Mouse (Mus musculus) embryonic facial prominence, embryonic 10.5 days (tissue): ENCODE measurements at regions not wholly inside any gene's neighbourhood (a gene's known extent, or its start where the extent isn't known, plus 50 kb on each side); places are given as distances from the start of the nearest gene placed in this dataset.
"Not testable (repeated sequence)": the region's sequence is repeated elsewhere in the genome, so short reads cannot be mapped to it uniquely, and the experiment has no call there.

Experiments used
- DNase-seq: peaks from one replicate; pipeline ENCODE4 v3.0.0-alpha.2; 2017; ENCODE audit warnings: low spot score
- H3K27ac ChIP-seq: fragments of 300-500 bp; sonication (generic); replicated peaks from 2 replicates; pipeline ENCODE4 v1.5.1; 2016; ENCODE audit warnings: mild to moderate bottlenecking
- H3K27me3 ChIP-seq: fragments of 300-500 bp; sonication (generic); replicated peaks from 2 replicates; pipeline ENCODE4 v1.6.1; 2016; ENCODE audit warnings: low read depth, mild to moderate bottlenecking; ENCODE audit not compliant: poor library complexity, severe bottlenecking
- H3K36me3 ChIP-seq: fragments of 300-500 bp; sonication (generic); replicated peaks from 2 replicates; pipeline ENCODE4 v1.6.1; 2016; ENCODE audit warnings: mild to moderate bottlenecking, moderate library complexity
- H3K4me1 ChIP-seq: fragments of 300-500 bp; sonication (generic); 2 replicates; pipeline ENCODE4 v1.6.1; 2016
- H3K4me3 ChIP-seq: fragments of 300-500 bp; sonication (generic); 2 replicates; pipeline ENCODE4 v1.5.1; 2016; ENCODE audit warnings: mild to moderate bottlenecking, moderate library complexity
- H3K9me3 ChIP-seq: fragments of 300-500 bp; sonication (generic); 2 replicates; pipeline ENCODE4 v1.6.1; 2016; ENCODE audit warnings: mild to moderate bottlenecking
- WGBS: fragments of 180-500 bp; shearing (Covaris S2); methylation state at CpG from one replicate; pipeline ENCODE4 v1.1.7; 2016; 5-methylcytosine and 5-hydroxymethylcytosine counted together

GRCm38 (mm10) chr2:17946047-17946446, 50.7 kb downstream of the H2al2a start:
- Histone ChIP-seq H3K4me1 (peaks cover 3% of the 10 kb centered on the region; the same call in 1 of the 2 replicates), H3K36me3 (no peaks in the 10 kb centered on the region), H3K27me3 (no peaks in the 10 kb centered on the region), H3K9me3 (no peaks in the 10 kb centered on the region), H3K4me3 (no peak overlapping the region), H3K27ac (no peak overlapping the region)
- no peak for DNase-seq
- 69% methylated on average over 12 of the region's 12 CpGs for WGBS

GRCm38 (mm10) chr2:17945369-17945915, 51.3 kb downstream of the H2al2a start:
- Histone ChIP-seq H3K4me1 (peaks cover 3% of the 10 kb centered on the region; the same call in 1 of the 2 replicates), H3K36me3 (no peaks in the 10 kb centered on the region), H3K9me3 (no peaks in the 10 kb centered on the region), H3K4me3 (no peak overlapping the region), H3K27ac (no peak overlapping the region), H3K27me3 (no peaks in the 10 kb centered on the region)
- DNase-seq, result no peak
- 87% methylated on average over 7 of the region's 7 CpGs for WGBS

GRCm38 (mm10) chr2:17943506-17943905, 53.3 kb downstream of the H2al2a start:
- Histone ChIP-seq H3K27ac (no peak overlapping the region), H3K27me3 (no peaks in the 10 kb centered on the region), H3K4me1 (peaks cover 16% of the 10 kb centered on the region), H3K4me3 (no peak overlapping the region), H3K36me3 (no peaks in the 10 kb centered on the region), H3K9me3 (no peaks in the 10 kb centered on the region)
- 94% methylated on average over 11 of the region's 11 CpGs for WGBS
- DNase-seq, result no peak

GRCm38 (mm10) chr2:17942528-17943387, 54.0 kb downstream of the H2al2a start:
- Histone ChIP-seq H3K4me3 (no peak overlapping the region), H3K27me3 (no peaks in the 10 kb centered on the region), H3K4me1 (peaks cover 16% of the 10 kb centered on the region), H3K36me3 (no peaks in the 10 kb centered on the region), H3K9me3 (no peaks in the 10 kb centered on the region), H3K27ac (no peak overlapping the region)
- WGBS, result 78% methylated on average over 8 of the region's 8 CpGs
- DNase-seq, result no peak

GRCm38 (mm10) chr2:17941921-17942320, 54.8 kb downstream of the H2al2a start:
- DNase-seq, result no peak
- Histone ChIP-seq H3K9me3 (no peaks in the 10 kb centered on the region), H3K4me3 (no peak overlapping the region), H3K4me1 (peaks cover 16% of the 10 kb centered on the region), H3K27me3 (no peaks in the 10 kb centered on the region), H3K27ac (no peak overlapping the region), H3K36me3 (no peaks in the 10 kb centered on the region)
- WGBS, result 90% methylated on average over 6 of the region's 6 CpGs

GRCm38 (mm10) chr2:17939857-17940848, 56.6 kb downstream of the H2al2a start:
- WGBS, result 62% methylated on average over 15 of the region's 16 CpGs
- not testable (repeated sequence) for H3K9me3 ChIP-seq, DNase-seq, H3K27ac ChIP-seq, H3K4me3 ChIP-seq, H3K36me3 ChIP-seq, H3K27me3 ChIP-seq
- H3K4me1 ChIP-seq, result peaks cover 12% of the 10 kb centered on the region

GRCm38 (mm10) chr2:17939183-17939856, 57.4 kb downstream of the H2al2a start:
- Histone ChIP-seq H3K27me3 (no peaks in the 10 kb centered on the region), H3K4me1 (peaks cover 12% of the 10 kb centered on the region), H3K9me3 (0 out of 2 replicates have a peak, but pooled peaks cover 2% of the 10 kb centered on the region), H3K36me3 (no peaks in the 10 kb centered on the region), H3K27ac (no peak overlapping the region), H3K4me3 (no peak overlapping the region)
- no peak for DNase-seq
- 54% methylated on average over 4 of the region's 4 CpGs for WGBS

- H3K9me3 ChIP-seq, result 0 out of 2 replicates have a peak, but pooled peaks cover 2% of the 10 kb centered on the region
- H3K36me3 ChIP-seq, result no peaks in the 10 kb centered on the region
- no peak overlapping the region for H3K4me3 ChIP-seq
- WGBS, result 90% methylated on average over 4 of the region's 4 CpGs
- H3K27ac ChIP-seq, result no peak overlapping the region
- no peak for DNase-seq
- no peaks in the 10 kb centered on the region for H3K27me3 ChIP-seq
- peaks cover 31% of the 10 kb centered on the region for H3K4me1 ChIP-seq
Observed at GRCm38 (mm10) chr2:17936527-17937139, 60.1 kb downstream of the H2al2a start.

- DNase-seq, result no peak
- 88% methylated on average over 12 of the region's 12 CpGs for WGBS
- Histone ChIP-seq H3K4me1 (peaks cover 31% of the 10 kb centered on the region), H3K27ac (no peak overlapping the region), H3K9me3 (0 out of 2 replicates have a peak, but pooled peaks cover 2% of the 10 kb centered on the region), H3K27me3 (no peaks in the 10 kb centered on the region), H3K4me3 (no peak overlapping the region), H3K36me3 (no peaks in the 10 kb centered on the region)
Observed at GRCm38 (mm10) chr2:17935916-17936315, 60.8 kb downstream of the H2al2a start.

- DNase-seq, result no peak
- Histone ChIP-seq H3K9me3 (0 out of 2 replicates have a peak, but pooled peaks cover 2% of the 10 kb centered on the region), H3K4me1 (peaks cover 31% of the 10 kb centered on the region), H3K27ac (no peak overlapping the region), H3K36me3 (no peaks in the 10 kb centered on the region), H3K27me3 (no peaks in the 10 kb centered on the region), H3K4me3 (no peak overlapping the region)
- WGBS, result 92% methylated on average over 6 of the region's 6 CpGs
Observed at GRCm38 (mm10) chr2:17935466-17935865, 61.3 kb downstream of the H2al2a start.

- H3K9me3 ChIP-seq, result peaks cover 2% of the 10 kb centered on the region; the same call in 1 of the 2 replicates
- WGBS, result 95% methylated on average over 10 of the region's 10 CpGs
Observed at GRCm38 (mm10) chr2:17934610-17935009, 62.1 kb downstream of the H2al2a start.

More at GRCm38 (mm10) chr2:17934610-17935009, 62.1 kb downstream of the H2al2a start:
- H3K36me3 ChIP-seq, result no peaks in the 10 kb centered on the region
- no peak for DNase-seq
- no peak overlapping the region for H3K4me3 ChIP-seq
- no peak overlapping the region for H3K27ac ChIP-seq
- no peaks in the 10 kb centered on the region for H3K27me3 ChIP-seq
- peaks cover 27% of the 10 kb centered on the region for H3K4me1 ChIP-seq
